In the genomic region with DNA sequence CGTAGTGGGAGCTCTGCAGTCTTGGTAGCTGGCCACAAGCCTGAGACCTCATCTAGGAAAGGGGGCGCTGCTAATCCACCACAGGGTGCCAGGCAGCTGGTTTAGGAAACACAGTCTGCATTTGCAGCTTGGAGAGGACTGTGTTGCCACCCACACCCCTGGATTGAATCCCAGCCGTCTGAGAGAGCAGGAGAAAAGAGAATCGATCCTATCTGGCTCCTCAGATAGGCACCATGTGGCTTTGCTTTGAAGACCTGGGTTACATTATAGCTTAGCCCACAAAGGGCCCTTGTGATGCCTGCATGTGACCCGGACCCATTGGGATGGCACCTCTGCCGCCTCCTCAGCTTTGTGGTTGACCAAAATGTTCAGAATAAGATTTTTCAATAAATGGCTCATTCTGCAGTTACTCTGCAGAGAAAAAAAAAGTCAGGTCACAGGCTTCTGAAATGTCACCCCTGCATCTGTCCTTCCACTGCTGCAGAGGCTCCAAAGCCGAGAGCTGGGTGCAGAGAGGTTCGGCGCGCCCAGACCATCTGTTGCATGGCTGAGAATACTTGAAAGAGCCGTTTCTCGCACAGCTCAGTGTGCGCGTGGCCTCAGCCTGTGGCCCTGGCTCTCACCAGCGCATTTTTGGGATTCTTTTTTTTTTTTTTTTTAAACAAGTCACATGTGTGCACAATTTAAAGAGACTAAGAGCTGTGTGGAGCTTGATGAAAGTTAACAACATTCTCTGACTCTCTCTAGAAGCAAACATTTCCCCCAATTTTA, we compare ENCODE assay signal across 8 mouse cellular contexts.
A peak's percentile ranks its signal among the peaks of the same experiment; 100 is the strongest.
DNase-seq lines count a peak whose midpoint lies in the region; ATAC-seq and TF ChIP-seq lines count a peak whose summit lies in the region.
"Had no signal": no experiment of that assay in that cellular context is flagged by ENCODE, and none has a peak within 500 bp of the region (broad histone marks: within the 10 kb centered on the region; RNA-seq: fewer than 3 reads in every experiment).

No protein-coding gene starts in this region.

- no peak overlapping the region for H3K9ac ChIP-seq in ES-E14 (ENCODE audit: insufficient read depth, low read depth, low read length, poor library complexity, severe bottlenecking)
- peak overlapping the region; percentile 41; the same call in 1 of the 2 replicates for H3K9ac ChIP-seq in midbrain, embryonic 11.5 days (ENCODE audit: low read length)
- H3K9ac ChIP-seq: liver, embryonic 15.5 days had no signal

- TF ChIP-seq POLR2A in brain, embryonic 14.5 days (IDR thresholded peaks at IDR 0.05; ENCODE audit: borderline replicate concordance, extremely low read depth, insufficient read depth, insufficient read length, poor library complexity, severe bottlenecking): no peak

- no peak for TF ChIP-seq CTCF in brain, embryonic 14.5 days (IDR thresholded peaks at IDR 0.05; ENCODE audit: borderline replicate concordance, extremely low read depth, insufficient read depth, insufficient read length)

- no peaks in the 10 kb centered on the region for H3K9me3 ChIP-seq in ES-E14 (ENCODE audit: control insufficient read depth, insufficient read depth, low read depth, low read length)
- no peaks in the 10 kb centered on the region for H3K9me3 ChIP-seq in midbrain, embryonic 11.5 days (ENCODE audit: control insufficient read depth, low read length)
- H3K9me3 ChIP-seq: liver, embryonic 15.5 days had no signal

- H3K27ac ChIP-seq in ES-E14 (ENCODE audit: insufficient read depth, low read depth, low read length, poor library complexity, severe bottlenecking): no peak overlapping the region
- H3K27ac ChIP-seq in midbrain, embryonic 11.5 days (ENCODE audit: low read depth, low read length): peak overlapping the region; percentile 30; the same call in 1 of the 2 replicates
- H3K27ac ChIP-seq: liver, embryonic 15.5 days had no signal

- no peak overlapping the region for H3K4me2 ChIP-seq in midbrain, embryonic 11.5 days
- H3K4me2 ChIP-seq: liver, embryonic 15.5 days had no signal

- H3K4me3 ChIP-seq in ES-E14 (ENCODE audit: insufficient read depth in 1 of 2, low read depth in 1 of 2, low read length in 2 of 2, poor library complexity in 1 of 2, severe bottlenecking in 1 of 2): no peak overlapping the region
- no peak overlapping the region for H3K4me3 ChIP-seq in midbrain, embryonic 11.5 days (ENCODE audit: low read depth, low read length)
- H3K4me3 ChIP-seq: liver, embryonic 15.5 days had no signal

- no peaks in the 10 kb centered on the region for H3K27me3 ChIP-seq in midbrain, embryonic 11.5 days (ENCODE audit: control insufficient read depth, insufficient read depth, low read length)
- H3K27me3 ChIP-seq: liver, embryonic 15.5 days had no signal

- in situ Hi-C loops in ES-E14 (cut with MboI; ENCODE audit: low sequenced_read_pairs in 2 of 2, unreplicated experiment in 2 of 2): no loop called here

- no peak for DNase-seq in ES-E14 (ENCODE audit: low read depth, low spot score)
- peak; percentile 84 for DNase-seq in brain, embryonic 14.5 days (ENCODE audit: low read depth)
- peak; percentile 55 to 67 for DNase-seq in frontal cortex, postnatal 25 days (ENCODE audit: low spot score in 2 of 2)
- peak; percentile 88 to 89 for DNase-seq in layer of hippocampus, postnatal 36 days
- no peak for DNase-seq in midbrain, embryonic 11.5 days (ENCODE audit: low spot score, missing footprints)
- DNase-seq in thymus, postnatal 14 days: peak; percentile 76

- H3K36me3 ChIP-seq in ES-E14 (ENCODE audit: control insufficient read depth, insufficient read depth, low read length, poor library complexity, severe bottlenecking): no peaks in the 10 kb centered on the region
- no peaks in the 10 kb centered on the region for H3K36me3 ChIP-seq in midbrain, embryonic 11.5 days (ENCODE audit: control insufficient read depth, insufficient read depth, low read length)
- H3K36me3 ChIP-seq: liver, embryonic 15.5 days had no signal

- peaks cover 3 to 15% of the 10 kb centered on the region in 2 experiments; a peak in 2 of 4 replicates for H3K4me1 ChIP-seq in ES-E14 (ENCODE audit: control insufficient read depth in 2 of 2, insufficient read depth in 2 of 2, low read length in 2 of 2, poor library complexity in 1 of 2)
- H3K4me1 ChIP-seq in midbrain, embryonic 11.5 days (ENCODE audit: control insufficient read depth, insufficient read depth, low read length): peaks cover 60% of the 10 kb centered on the region

- 21% methylated on average over 15 of the region's 15 CpGs for WGBS in midbrain, embryonic 11.5 days

- ATAC-seq in midbrain, embryonic 11.5 days (ENCODE audit: low FRiP score): 0 out of 2 replicates have a peak, but pooled peaks have one; percentile 28
- ATAC-seq in megakaryocyte, adult 5-6 weeks (ENCODE audit: poor library complexity, severe bottlenecking): no peak

TF ChIP-seq in ES-E14, 5 proteins besides CTCF, POLR2A, EP300 and RAD21:
- peak; percentile 69; the same call in 1 of the 2 replicates for TF ChIP-seq ZNF384 (IDR thresholded peaks at IDR 0.05; ENCODE audit: low read depth, low read length)
- TF ChIP-seq CHD2 (IDR thresholded peaks at IDR 0.05; ENCODE audit: low read depth, low read length): no peak
TF ChIP-seq in ES-E14: peak in this region for 1.

Comparison
In these comparisons a context has a peak if more than half of its experiments do, and no peak if none do; other contexts are left out.
1. DNase-seq: peak in brain, embryonic 14.5 days (single experiment), frontal cortex, postnatal 25 days (2 of 2), layer of hippocampus, postnatal 36 days (2 of 2) and thymus, postnatal 14 days (single experiment); none in ES-E14 (single experiment) and midbrain, embryonic 11.5 days (single experiment).